Mouse (Mus musculus) heart, embryonic 16.5 days (tissue): ENCODE results near the gene Epb41l2. TPM values are rescaled to one million over a fixed set of nuclear protein-coding genes. Genes with fewer than 3 reads are reported as not detected.

Source experiments
- ATAC-seq: fragments of 200-750 bp; cut with Nextera tagmentation; replicated peaks from 2 replicates; pipeline ENCODE4 v1.8.0; 2017; ENCODE audit warnings: moderate number of reproducible peaks; ENCODE audit not compliant: insufficient read depth, low FRiP score; ENCODE audit errors: extremely low read depth
- H3K27ac ChIP-seq: fragments of 300-500 bp; sonication (generic); 2 replicates; pipeline ENCODE4 v1.5.1; 2014; ENCODE audit warnings: mild to moderate bottlenecking, low read length, control low read depth, moderate library complexity
- H3K27me3 ChIP-seq: fragments of 300-500 bp; sonication (generic); 2 replicates; pipeline ENCODE4 v1.6.1; 2014; ENCODE audit warnings: low read length, mixed read lengths; ENCODE audit not compliant: control insufficient read depth, insufficient read depth
- H3K36me3 ChIP-seq: fragments of 300-500 bp; sonication (generic); 2 replicates; pipeline ENCODE4 v1.6.1; 2014; ENCODE audit not compliant: control insufficient read depth, insufficient read depth
- H3K4me1 ChIP-seq: fragments of 300-500 bp; sonication (generic); 2 replicates; pipeline ENCODE4 v1.6.1; 2014; ENCODE audit warnings: low read length, mixed read lengths; ENCODE audit not compliant: control insufficient read depth, insufficient read depth
- H3K4me2 ChIP-seq: fragments of 300-500 bp; sonication (generic); 2 replicates; pipeline ENCODE4 v1.6.1; 2014; ENCODE audit warnings: low read depth, mild to moderate bottlenecking, control low read depth, low read length
- H3K4me3 ChIP-seq: fragments of 300-500 bp; sonication (generic); 2 replicates; pipeline ENCODE4 v1.5.1; 2014; ENCODE audit warnings: mild to moderate bottlenecking, control low read depth, low read length
- H3K9ac ChIP-seq: fragments of 300-500 bp; sonication (generic); 2 replicates; pipeline ENCODE4 v1.6.1; 2014; ENCODE audit warnings: low read length, control low read depth
- H3K9me3 ChIP-seq: fragments of 300-500 bp; sonication (generic); replicated peaks from 2 replicates; pipeline ENCODE4 v1.6.1; 2016; ENCODE audit warnings: low read length; ENCODE audit not compliant: control insufficient read depth
- WGBS: fragments of 180-500 bp; shearing (Covaris S2); extraction: QIAGEN DNeasy Blood & Tissue Kit; methylation state at CpG from one replicate; pipeline ENCODE4 v1.1.7; 2014; 5-methylcytosine and 5-hydroxymethylcytosine counted together
- polyA plus RNA-seq: library from polyadenylated mRNA; unstranded; fragments of >200 nt; fragmentation: Nextera tagmentation; extraction: Ambion mirVana; gene quantifications from 2 replicates; pipeline ENCODE4 v1.2.1, GENCODE M21; 2015

The Epb41l2 gene
- polyA plus RNA-seq, 1 experiment from 2014 or later = 49.8 TPM

- Histone ChIP-seq H3K27ac (no peak overlapping the region), H3K4me1 (peaks cover 23% of the 10 kb centered on the region), H3K27me3 (no peaks in the 10 kb centered on the region), H3K4me2 (no peak overlapping the region), H3K9ac (no peak overlapping the region), H3K36me3 (peaks cover 15% of the 10 kb centered on the region), H3K9me3 (no peaks in the 10 kb centered on the region), H3K4me3 (no peak overlapping the region)
- WGBS = 85% methylated on average over 5 of the region's 5 CpGs
- no peak for ATAC-seq
These were observed 84.7 kb downstream of the Epb41l2 start for GRCm38 (mm10) chr10:25444198-25444783.

DNA sequence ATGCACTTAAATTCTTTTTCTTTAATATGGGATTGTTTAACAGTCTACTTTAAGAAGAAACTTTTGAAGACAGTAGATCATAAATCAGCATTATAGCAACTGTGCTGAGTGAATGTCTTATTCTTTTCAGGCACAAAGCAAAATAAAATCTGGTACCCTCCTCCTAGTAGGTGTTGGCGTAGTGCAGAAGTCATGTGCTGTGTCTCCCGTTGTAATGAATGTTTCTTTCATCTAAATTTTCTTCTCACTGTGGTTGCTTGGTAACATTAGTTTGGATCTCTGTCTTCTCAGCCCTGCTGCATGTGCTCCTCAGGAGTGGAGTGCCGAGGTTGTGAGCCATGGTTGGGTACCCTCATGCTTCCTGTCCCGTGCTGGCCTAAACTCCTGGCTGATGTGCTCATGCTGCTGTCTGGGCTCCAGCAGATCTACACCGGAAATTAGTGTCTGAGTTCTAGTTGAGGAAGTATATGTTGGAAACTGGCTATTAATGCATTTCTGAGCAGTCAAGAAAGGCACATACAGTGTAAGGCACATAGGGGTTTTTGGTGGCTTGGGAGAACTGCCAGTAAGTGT lies 87.4 kb downstream of the Epb41l2 start:
- peaks cover 33% of the 10 kb centered on the region for H3K4me1 ChIP-seq
- H3K36me3 ChIP-seq = peaks cover 14% of the 10 kb centered on the region
- no peaks in the 10 kb centered on the region for H3K9me3 ChIP-seq
- peak overlapping the region; percentile 71 for H3K27ac ChIP-seq
- H3K27me3 ChIP-seq = no peaks in the 10 kb centered on the region
- WGBS = 47% methylated on average over 5 of the region's 5 CpGs
- H3K4me2 ChIP-seq = no peak overlapping the region
- no peak overlapping the region for H3K4me3 ChIP-seq
- no peak overlapping the region for H3K9ac ChIP-seq
- peak; percentile 55 for ATAC-seq

DNA sequence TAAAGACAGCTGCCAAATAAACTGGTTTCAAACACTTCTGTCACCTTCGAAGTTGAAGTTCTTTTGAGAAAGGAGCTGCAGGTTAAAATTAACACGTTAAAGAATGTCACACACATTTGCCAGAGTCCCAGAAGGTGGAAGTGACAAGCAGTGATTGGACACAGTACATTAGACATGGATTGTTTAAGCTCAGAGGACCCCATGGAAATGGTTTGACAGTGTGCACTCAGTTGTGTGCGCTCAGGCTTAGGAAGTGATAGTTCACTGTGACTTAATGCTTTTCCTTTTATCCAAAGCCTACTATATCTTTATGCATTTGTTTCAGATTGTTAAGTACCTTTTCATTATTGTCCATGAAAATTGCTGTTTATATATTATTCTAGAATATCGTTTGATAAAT lies 89.1 kb downstream of the Epb41l2 start:
- no peak for ATAC-seq
- Histone ChIP-seq H3K27ac (no peak overlapping the region), H3K9ac (no peak overlapping the region), H3K4me2 (no peak overlapping the region), H3K4me1 (peaks cover 33% of the 10 kb centered on the region), H3K36me3 (peaks cover 11% of the 10 kb centered on the region), H3K27me3 (no peaks in the 10 kb centered on the region), H3K9me3 (no peaks in the 10 kb centered on the region), H3K4me3 (no peak overlapping the region)
- 56% methylated on average over 4 of the region's 4 CpGs for WGBS

GRCm38 (mm10) chr10:25449312-25450020 lies 89.9 kb downstream of the Epb41l2 start:
- 35% methylated on average over 11 of the region's 11 CpGs for WGBS
- ATAC-seq = no peak
- no peak overlapping the region for H3K4me3 ChIP-seq

GRCm38 (mm10) chr10:25453150-25453549 lies 93.6 kb downstream of the Epb41l2 start:
- 87% methylated on average over 9 of the region's 9 CpGs for WGBS

More at GRCm38 (mm10) chr10:25449312-25450020, 89.9 kb downstream of the Epb41l2 start:
- H3K27me3 ChIP-seq = no peaks in the 10 kb centered on the region
- peak overlapping the region; percentile 29; the same call in 1 of the 2 replicates for H3K4me2 ChIP-seq
- H3K36me3 ChIP-seq = peaks cover 11% of the 10 kb centered on the region
- H3K9me3 ChIP-seq = no peaks in the 10 kb centered on the region
- H3K27ac ChIP-seq = peak overlapping the region; percentile 73
- no peak overlapping the region for H3K9ac ChIP-seq
- H3K4me1 ChIP-seq = peaks cover 33% of the 10 kb centered on the region

GRCm38 (mm10) chr10:25453772-25454171 lies 94.2 kb downstream of the Epb41l2 start:
- Histone ChIP-seq H3K9ac (no peak overlapping the region), H3K27ac (no peak overlapping the region), H3K4me1 (peaks cover 13% of the 10 kb centered on the region), H3K4me2 (no peak overlapping the region), H3K9me3 (no peaks in the 10 kb centered on the region), H3K27me3 (no peaks in the 10 kb centered on the region), H3K36me3 (peaks cover 8% of the 10 kb centered on the region; the same call in 1 of the 2 replicates), H3K4me3 (no peak overlapping the region)
- ATAC-seq = no peak
- 84% methylated on average over 10 of the region's 10 CpGs for WGBS

More at GRCm38 (mm10) chr10:25453150-25453549, 93.6 kb downstream of the Epb41l2 start:
- Histone ChIP-seq H3K9me3 (no peaks in the 10 kb centered on the region), H3K4me3 (no peak overlapping the region), H3K4me2 (no peak overlapping the region), H3K4me1 (peaks cover 18% of the 10 kb centered on the region), H3K9ac (no peak overlapping the region), H3K27me3 (no peaks in the 10 kb centered on the region), H3K36me3 (peaks cover 8% of the 10 kb centered on the region; the same call in 1 of the 2 replicates), H3K27ac (no peak overlapping the region)
- ATAC-seq = no peak

DNA sequence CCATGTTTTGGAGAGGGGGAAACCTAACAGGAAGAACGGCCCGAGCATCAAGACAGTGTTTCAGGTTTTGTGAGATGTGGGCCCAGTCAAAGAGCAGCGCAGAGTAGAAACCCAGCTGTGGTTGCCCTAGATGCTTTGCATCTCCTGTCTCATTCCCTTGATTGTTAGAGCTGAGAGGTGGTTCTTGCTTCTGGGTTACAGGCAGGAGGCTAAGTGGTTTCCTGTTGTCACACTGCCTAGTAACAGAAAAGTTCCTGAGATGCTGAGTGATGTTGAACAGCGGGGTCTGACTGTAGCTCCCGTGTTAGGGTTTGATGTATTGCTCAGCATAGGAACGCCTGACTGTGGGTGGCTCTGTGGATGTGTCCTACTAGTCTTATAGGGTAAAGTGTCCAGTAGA lies 97.5 kb downstream of the Epb41l2 start:
- no peaks in the 10 kb centered on the region for H3K9me3 ChIP-seq
- 68% methylated on average over 6 of the region's 6 CpGs for WGBS
- H3K36me3 ChIP-seq = peaks cover 8% of the 10 kb centered on the region; the same call in 1 of the 2 replicates
- H3K9ac ChIP-seq = no peak overlapping the region
- no peak overlapping the region for H3K27ac ChIP-seq
- H3K4me3 ChIP-seq = no peak overlapping the region
- no peak overlapping the region for H3K4me2 ChIP-seq
- H3K27me3 ChIP-seq = no peaks in the 10 kb centered on the region
- H3K4me1 ChIP-seq = 0 out of 2 replicates have a peak, but pooled peaks cover 4% of the 10 kb centered on the region
- no peak for ATAC-seq

- 0 out of 2 replicates have a peak, but pooled peaks cover 4% of the 10 kb centered on the region for H3K4me1 ChIP-seq
- no peak for ATAC-seq
- WGBS = 78% methylated on average over 4 of the region's 4 CpGs
- peaks cover 8% of the 10 kb centered on the region; the same call in 1 of the 2 replicates for H3K36me3 ChIP-seq
- no peak overlapping the region for H3K4me2 ChIP-seq
- H3K27me3 ChIP-seq = no peaks in the 10 kb centered on the region
- no peak overlapping the region for H3K4me3 ChIP-seq
- H3K9me3 ChIP-seq = no peaks in the 10 kb centered on the region
- no peak overlapping the region for H3K27ac ChIP-seq
- no peak overlapping the region for H3K9ac ChIP-seq
These were observed 98.4 kb downstream of the Epb41l2 start for GRCm38 (mm10) chr10:25457996-25458395.

GRCm38 (mm10) chr10:25461832-25462231 lies 102.2 kb downstream of the Epb41l2 start:
- no peaks in the 10 kb centered on the region for H3K9me3 ChIP-seq
- 0 out of 2 replicates have a peak, but pooled peaks cover 4% of the 10 kb centered on the region for H3K4me1 ChIP-seq
- no peak overlapping the region for H3K4me2 ChIP-seq
- no peaks in the 10 kb centered on the region for H3K36me3 ChIP-seq
- H3K4me3 ChIP-seq = no peak overlapping the region
- 38% methylated on average over 1 of the region's 1 CpGs for WGBS
- ATAC-seq = no peak
- no peaks in the 10 kb centered on the region for H3K27me3 ChIP-seq
- no peak overlapping the region for H3K9ac ChIP-seq
- no peak overlapping the region for H3K27ac ChIP-seq
